Mouse (Mus musculus) C2C12 (cell line): ENCODE data around the gene Wnk1. TPM values are rescaled to one million over a fixed set of nuclear protein-coding genes. Genes with fewer than 3 reads are reported as not detected.

Source experiments
- H3K27me3 ChIP-seq: one replicate; pipeline ENCODE4 v1.6.1; 2011; ENCODE audit not compliant: control insufficient read depth, insufficient read depth, insufficient read length
- H3K36me3 ChIP-seq: one replicate; pipeline ENCODE4 v1.6.1; 2011; ENCODE audit not compliant: control insufficient read depth, insufficient read depth
- H3K4me3 ChIP-seq: one replicate; pipeline ENCODE4 v1.5.1; 2011; ENCODE audit warnings: mild to moderate bottlenecking, control low read depth; ENCODE audit not compliant: poor library complexity, insufficient read depth, severe bottlenecking
- H3K79me2 ChIP-seq: one replicate; pipeline ENCODE4 v1.6.1; 2011; ENCODE audit not compliant: control insufficient read depth, insufficient read depth
- H3K79me3 ChIP-seq: one replicate; pipeline ENCODE4 v1.6.1; 2011; ENCODE audit warnings: low read depth, control low read depth
- H3ac ChIP-seq: one replicate; pipeline ENCODE3; 2011; ENCODE audit warnings: low read depth; ENCODE audit not compliant: control insufficient read depth, insufficient read length
- CEBPB ChIP-seq: IDR thresholded peaks from one replicate; pipeline ENCODE4 v1.6.1; 2011; ENCODE audit warnings: low read depth, mild to moderate bottlenecking, control low read depth, moderate library complexity
- CTCF ChIP-seq: IDR thresholded peaks from one replicate; pipeline ENCODE4 v1.5.1; 2011; ENCODE audit not compliant: control insufficient read depth, insufficient read depth, insufficient read length
- FOSL1 ChIP-seq: IDR thresholded peaks from one replicate; pipeline ENCODE4 v1.8.0; 2011; ENCODE audit warnings: mild to moderate bottlenecking, low read length; ENCODE audit not compliant: poor library complexity, insufficient read depth, severe bottlenecking
- MAX ChIP-seq: IDR thresholded peaks from one replicate; pipeline ENCODE4 v1.6.1; 2011; ENCODE audit warnings: mild to moderate bottlenecking, control low read depth
- MYOD1 ChIP-seq: IDR thresholded peaks from one replicate; pipeline ENCODE4 v1.6.1; 2011; ENCODE audit warnings: low read depth; ENCODE audit not compliant: control insufficient read depth, insufficient read length
- MYOG ChIP-seq: IDR thresholded peaks from one replicate; pipeline ENCODE4 v1.6.1; 2011; ENCODE audit not compliant: control insufficient read depth, insufficient read length; ENCODE audit errors: extremely low read depth
- USF1 ChIP-seq: IDR thresholded peaks from one replicate; pipeline ENCODE4 v1.6.1; 2011; ENCODE audit warnings: low read depth, mild to moderate bottlenecking, control low read depth, moderate library complexity
- microRNA-seq: library from miRNA; unstranded; fragments of <30 nt; microRNA quantifications from one replicate; pipeline ENCODE4, GENCODE M21; 2019; ENCODE audit warnings: borderline microRNAs expressed
- polyA plus RNA-seq: library from polyadenylated mRNA; unstranded; fragments of >200 nt; fragmentation: generic; extraction: Trizol; gene quantifications from one replicate; pipeline ENCODE4 v1.2.1, GENCODE M21; 2012; ENCODE audit warnings: missing spikeins

Wnk1 gene
- polyA plus RNA-seq, 1 experiment, result 63.8 TPM

DNA sequence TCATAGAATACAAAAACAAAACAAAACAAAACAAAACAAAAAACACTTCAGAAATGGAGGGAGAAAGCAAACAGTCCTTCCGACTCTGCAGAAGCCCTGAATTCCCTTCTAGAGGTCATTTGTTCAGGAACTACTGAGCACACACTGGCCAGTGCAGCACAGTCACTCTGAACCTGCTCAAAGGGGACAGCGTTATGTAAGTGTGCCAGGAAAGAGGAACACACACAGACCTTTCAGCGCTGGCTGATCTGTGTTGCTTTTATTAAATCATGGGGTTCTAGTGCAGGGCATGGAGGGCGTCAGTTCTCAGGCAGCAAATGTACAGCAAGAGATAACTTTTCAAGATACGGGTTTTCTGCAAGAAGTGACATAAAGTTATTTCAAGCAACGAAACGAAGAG lies 155.3 kb downstream of the Wnk1 start:
- no peaks in the 10 kb centered on the region for H3K79me2 ChIP-seq
- H3K36me3 ChIP-seq, result no peaks in the 10 kb centered on the region
- no peak for TF ChIP-seq USF1
- TF ChIP-seq CTCF, result no peak
- no peak for TF ChIP-seq MAX
- TF ChIP-seq MYOD1, result no peak
- no peak for TF ChIP-seq FOSL1
- no peak for TF ChIP-seq CEBPB
- TF ChIP-seq MYOG, result no peak
- no peaks in the 10 kb centered on the region for H3K79me3 ChIP-seq
- peaks cover 17% of the 10 kb centered on the region for H3K27me3 ChIP-seq
- no peak overlapping the region for H3ac ChIP-seq
- no peak overlapping the region for H3K4me3 ChIP-seq

Small RNAs within 50 kb of the gene (microRNA-seq; reads per million reads assigned to microRNA genes)
- not detected for gene Mir706

Other genes with a start within 250 kb of the Wnk1 start
- 10.2 TPM for gene Erc1, start 190.5 kb downstream of the Wnk1 start, polyA plus RNA-seq
- 7.5 TPM for gene Rad52, start 136.0 kb downstream of the Wnk1 start, polyA plus RNA-seq
- not detected for gene Ninj2, start 54.7 kb upstream of the Wnk1 start, polyA plus RNA-seq